Mouse (Mus musculus) lung, adult 2 months (tissue): ENCODE measurements around the gene Cyp2d22.

Source experiments
- CTCF ChIP-seq: fragments of 200-500 bp; IDR thresholded peaks from 2 replicates; pipeline ENCODE4 v1.5.1; 2011; ENCODE audit warnings: mild to moderate bottlenecking, low read length, control low read depth; ENCODE audit not compliant: insufficient read depth
- POLR2A ChIP-seq: fragments of 200-500 bp; IDR thresholded peaks from 2 replicates; pipeline ENCODE4 v1.6.1; 2011; ENCODE audit warnings: low read depth, mild to moderate bottlenecking, control low read depth, low read length, borderline replicate concordance; ENCODE audit errors: extremely low read depth

GRCm38 (mm10) chr15:82423471-82423870 is 43.4 kb upstream of the Cyp2d22 start:
- no peak for TF ChIP-seq CTCF
- TF ChIP-seq POLR2A: no peak
